Mouse (Mus musculus): ENCODE measurements around the gene Phf24.

DNA sequence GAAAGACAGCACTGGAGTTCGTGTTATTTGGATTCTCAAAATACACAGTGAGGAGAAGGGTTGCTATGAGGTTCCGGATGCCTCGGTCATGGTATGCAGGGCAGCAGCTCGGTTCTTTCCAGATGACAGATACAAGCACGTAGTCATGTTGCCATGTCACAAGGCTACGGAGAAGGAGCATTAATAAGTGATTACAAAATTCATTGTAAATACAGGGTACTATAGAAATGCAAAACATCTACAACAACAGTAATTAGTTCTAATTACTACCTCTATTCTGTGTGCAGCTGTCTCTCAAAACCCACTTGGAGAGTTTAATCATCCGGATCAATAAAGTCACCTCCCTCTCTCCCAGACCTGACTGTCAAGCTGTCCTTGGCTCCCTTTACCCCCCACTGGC lies 21.3 kb upstream of the Phf24 start:
- no peak for TF ChIP-seq CTCF (IDR thresholded peaks at IDR 0.05)
- TF ChIP-seq EP300 (IDR thresholded peaks at IDR 0.05) = no peak

Measured in lung, postnatal 0 days (tissue).